Mouse (Mus musculus): ENCODE data around the gene Parp9.

DNA sequence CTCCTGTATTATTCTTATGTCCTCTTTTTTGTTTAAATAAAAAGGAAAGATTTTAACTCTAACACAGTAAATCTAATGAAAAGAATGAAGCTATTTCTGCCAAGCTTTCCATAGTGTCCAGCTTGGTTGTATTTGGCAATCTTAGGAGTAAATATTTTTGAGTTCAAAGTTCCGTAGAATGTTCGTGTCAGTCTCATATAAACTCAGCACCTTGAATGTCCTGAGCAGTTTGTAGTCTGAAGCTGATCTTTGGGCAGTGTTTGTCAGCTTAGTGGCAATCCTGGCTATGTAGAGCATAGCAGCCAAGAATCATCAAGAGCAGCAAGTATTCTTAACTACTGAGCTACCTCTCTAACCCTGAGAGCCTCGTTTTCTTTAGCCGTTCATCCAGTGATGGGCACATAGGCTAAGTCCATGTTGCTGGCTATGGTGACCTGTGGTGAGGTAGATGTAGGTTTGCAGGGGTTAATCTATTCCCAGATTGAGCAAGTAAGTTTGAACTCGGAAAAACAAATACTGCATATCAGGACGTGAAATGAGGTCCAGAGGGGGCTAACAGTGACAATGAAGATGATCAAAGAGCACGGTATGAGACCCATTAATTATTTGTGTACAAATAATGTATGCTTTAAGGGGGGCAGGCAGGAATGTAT is 14.6 kb upstream of the Parp9 start:
- TF ChIP-seq CTCF (IDR thresholded peaks at IDR 0.05; ENCODE audit: extremely low read depth, insufficient read depth, low read length), result no peak
- no peak for TF ChIP-seq POLR2A (IDR thresholded peaks at IDR 0.05; ENCODE audit: extremely low read depth, insufficient read depth, low read length)
